Mouse (Mus musculus) adrenal gland, postnatal 4 days (tissue): ENCODE data around the gene Dnah11. TPM values are rescaled to one million over a fixed set of nuclear protein-coding genes. Genes with fewer than 3 reads are reported as not detected.

ENCODE experiments used
- total RNA-seq, 2 experiments: library from RNA; stranded (reverse); gene quantifications; 2 replicates each; pipeline ENCODE4 v1.2.3; 2021

The Dnah11 gene
- total RNA-seq, 2 experiments from 2014 or later, result 0.11 to 0.22 TPM

Other genes with a start within 250 kb of the Dnah11 start
- gene Sp4, start 102.4 kb upstream of the Dnah11 start, total RNA-seq, result 10 to 100 TPM; 12.3 to 13.7 TPM